Mouse (Mus musculus) hindlimb bud, embryonic 11.5 days (tissue): ENCODE data around the gene Tbc1d17.
A peak's percentile ranks its signal among the peaks of the same experiment; 100 is the strongest.

Experiments
- DNase-seq: peaks from one replicate; pipeline ENCODE4 v3.0.0-alpha.2; 2012; ENCODE audit warnings: low read depth, low spot score; ENCODE audit errors: extremely low spot score

The Tbc1d17 gene

DNA sequence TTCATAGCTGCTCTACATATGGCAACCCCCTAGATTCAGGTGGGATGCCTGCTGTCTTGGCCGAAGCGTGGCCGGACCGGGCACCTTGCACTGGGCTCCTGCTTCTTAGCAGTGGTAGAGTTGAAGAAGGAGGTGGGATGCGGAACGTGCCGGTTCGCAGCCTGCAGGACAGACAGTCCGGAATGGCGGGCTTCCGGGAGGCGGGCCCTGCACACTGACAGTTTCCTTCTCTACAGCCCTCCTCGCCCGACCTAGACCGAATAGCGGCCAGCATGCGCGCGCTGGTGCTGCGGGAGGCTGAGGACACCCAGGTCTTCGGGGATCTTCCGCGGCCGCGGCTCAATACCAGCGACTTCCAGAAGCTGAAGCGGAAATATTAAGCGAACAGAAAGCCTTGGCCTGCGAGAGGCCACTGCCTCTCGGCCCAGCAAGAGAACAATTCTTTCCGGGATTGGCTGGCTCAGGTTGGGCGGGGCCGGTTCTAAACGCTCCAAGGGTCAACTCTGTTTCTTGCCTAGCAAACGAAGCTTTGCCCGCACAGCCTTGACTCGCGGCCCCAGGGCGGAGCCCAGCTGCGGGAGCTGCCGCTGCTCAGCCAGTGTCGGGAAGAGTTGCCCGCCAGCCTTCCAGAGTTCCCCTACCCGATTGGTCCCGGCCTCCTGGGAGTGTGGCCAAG lies 5.6 kb upstream of the Tbc1d17 start:
- no peak for DNase-seq

DNA sequence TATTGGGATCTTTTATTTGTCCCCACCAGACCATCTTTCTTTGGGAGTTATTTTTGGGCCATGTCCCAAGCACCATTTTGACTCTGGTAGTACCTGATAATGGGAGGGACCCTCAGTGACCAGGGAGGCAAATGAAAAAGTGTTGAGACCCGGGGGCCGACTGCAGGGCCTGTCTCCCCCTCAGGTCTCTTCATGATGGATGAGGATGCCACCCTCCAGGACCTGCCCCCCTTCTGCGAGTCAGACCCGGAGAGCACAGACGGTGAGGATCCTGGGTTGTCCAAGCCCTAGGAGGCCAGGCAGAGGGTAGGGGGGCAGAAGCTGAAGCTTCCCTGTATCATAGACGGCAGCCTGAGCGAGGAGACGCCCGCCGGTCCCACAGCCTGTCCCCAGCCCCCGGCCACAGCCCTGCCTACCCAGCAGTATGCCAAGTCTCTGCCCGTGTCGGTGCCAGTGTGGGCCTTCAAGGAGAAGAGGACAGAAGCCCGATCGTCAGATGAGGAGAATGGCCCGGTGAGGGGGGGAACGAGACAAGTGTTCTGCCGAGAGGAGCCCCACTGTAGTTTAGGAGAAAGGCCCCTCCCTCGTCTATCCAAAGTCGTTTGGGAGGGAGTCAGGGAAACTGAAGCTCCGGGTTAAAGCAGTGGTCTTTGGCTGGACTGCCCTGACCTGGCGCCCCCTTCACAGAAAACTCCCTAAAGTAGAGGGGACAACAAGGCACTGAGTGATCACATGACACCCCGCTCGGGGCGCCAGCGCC lies 4.9 kb upstream of the Tbc1d17 start:
- DNase-seq: no peak

DNA sequence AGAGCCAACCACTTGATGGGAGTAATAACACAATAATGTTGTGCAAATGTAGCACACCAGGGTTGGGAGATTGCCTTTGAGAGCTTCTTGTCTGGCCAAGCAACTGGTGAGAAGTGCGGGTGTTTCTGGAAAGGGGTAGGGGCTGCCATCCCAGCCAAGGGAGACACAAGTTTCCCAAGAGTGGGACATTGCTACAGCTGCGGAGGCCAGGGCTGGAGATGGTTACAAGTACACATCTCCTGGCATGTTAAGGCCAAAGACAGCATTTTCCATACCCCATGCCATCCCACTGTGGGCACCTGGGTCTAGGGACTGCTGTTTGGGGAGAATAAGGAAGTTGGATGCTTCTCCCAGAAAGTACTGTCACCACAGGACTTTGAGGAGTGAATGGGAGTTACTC lies 4.2 kb upstream of the Tbc1d17 start:
- no peak for DNase-seq

DNA sequence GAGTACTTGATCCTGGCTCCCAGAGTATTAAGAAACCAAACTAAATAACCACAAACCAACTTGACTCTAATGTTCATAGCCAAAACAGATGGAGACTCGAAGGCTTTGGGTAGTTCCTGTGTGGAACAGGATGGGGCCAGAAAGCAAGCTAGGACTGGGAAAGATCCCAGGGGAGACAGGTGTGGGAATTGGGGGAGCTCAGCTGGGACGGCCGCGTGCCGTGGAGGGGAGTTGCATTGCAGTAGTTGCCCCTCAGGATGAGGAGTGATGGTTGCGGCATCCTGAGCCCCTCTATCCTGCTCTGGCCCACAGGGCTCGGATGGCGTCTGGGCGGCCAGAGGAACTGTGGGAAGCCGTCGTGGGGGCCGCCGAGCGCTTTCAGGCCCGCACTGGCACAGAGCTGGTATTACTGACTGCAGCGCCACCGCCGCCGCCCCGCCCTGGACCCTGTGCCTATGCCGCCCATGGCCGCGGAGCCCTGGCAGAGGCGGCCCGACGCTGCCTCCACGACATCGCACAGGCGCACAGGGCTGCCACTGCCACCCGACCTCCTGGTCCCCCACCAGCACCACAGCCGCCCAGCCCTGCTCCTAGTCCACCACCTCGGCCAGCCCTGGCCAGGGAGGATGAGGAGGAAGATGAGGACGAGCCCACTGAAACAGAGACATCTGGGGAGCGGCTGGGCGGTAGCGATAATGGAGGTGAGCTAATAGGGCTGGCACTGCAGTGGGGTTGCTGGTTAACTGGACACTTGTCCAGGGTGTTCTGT lies 3.6 kb upstream of the Tbc1d17 start:
- DNase-seq: no peak

DNA sequence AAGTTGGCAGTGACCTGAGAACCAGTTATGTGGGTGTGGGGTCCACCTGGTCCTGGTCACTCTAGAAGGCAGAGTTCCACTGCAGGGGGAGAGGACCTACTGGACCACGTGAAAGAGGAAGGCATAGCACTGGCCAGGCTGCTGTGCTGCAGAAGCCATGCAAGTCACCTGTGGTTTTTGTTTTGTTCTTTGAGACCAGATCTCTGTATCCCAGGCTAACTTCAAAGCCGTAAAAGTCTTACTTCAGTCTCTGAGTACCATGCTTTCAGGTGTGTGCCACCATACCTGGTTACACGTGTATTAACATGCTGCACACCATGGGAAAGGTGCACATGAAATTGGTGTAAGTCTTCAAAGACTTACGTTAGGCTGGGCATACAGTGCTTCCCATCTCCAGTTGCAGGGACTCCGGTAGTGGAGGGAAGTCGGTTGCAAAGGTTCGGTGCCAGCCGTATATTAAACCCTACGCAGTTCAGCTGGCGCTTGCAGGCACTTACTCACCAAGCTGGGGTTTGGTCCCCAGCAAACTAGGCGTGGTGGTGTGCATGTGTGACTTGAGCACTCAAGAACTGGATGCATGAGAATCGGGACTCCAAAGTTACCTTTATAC lies 2.9 kb upstream of the Tbc1d17 start:
- no peak for DNase-seq

DNA sequence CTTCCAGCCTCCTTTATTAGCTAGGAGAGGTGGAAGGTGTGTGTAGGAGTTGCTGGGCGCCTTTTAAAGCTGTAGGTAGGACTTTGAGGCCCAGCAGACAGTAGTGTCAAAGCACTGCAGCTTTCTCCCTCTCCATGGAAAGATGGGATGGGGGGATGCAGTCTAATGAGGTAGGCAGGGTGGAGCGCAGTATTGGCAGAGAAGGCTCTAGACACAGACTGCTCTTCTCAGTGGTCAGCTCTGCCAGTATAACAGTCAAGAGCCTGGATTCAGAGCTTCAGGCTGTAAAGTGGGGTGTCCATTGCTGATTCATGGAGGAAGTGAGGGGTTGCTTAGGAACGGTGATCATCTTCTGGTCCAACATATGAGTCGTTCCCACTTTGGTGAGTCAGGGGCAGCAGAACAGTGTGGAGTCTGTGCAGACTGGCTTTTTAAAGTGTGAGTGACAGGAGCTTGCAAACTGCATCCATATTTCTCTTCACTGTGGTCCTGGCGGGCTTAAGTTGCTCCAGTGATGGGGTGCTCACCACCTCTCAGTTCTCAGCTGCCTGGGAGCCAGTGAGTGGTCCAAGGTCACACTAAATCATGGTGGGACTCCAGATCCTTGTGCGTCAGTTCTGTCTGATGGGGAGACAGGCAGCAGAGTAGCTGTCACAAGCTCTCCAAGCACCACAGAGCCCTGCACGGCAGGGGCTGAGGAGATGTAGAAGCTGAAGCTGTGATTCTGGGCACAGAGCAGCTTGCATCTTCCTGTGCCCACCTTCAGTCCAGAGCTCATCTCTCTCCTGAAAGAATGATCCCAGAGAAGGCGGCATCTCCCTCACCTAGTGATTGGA lies 2.1 kb upstream of the Tbc1d17 start:
- no peak for DNase-seq

DNA sequence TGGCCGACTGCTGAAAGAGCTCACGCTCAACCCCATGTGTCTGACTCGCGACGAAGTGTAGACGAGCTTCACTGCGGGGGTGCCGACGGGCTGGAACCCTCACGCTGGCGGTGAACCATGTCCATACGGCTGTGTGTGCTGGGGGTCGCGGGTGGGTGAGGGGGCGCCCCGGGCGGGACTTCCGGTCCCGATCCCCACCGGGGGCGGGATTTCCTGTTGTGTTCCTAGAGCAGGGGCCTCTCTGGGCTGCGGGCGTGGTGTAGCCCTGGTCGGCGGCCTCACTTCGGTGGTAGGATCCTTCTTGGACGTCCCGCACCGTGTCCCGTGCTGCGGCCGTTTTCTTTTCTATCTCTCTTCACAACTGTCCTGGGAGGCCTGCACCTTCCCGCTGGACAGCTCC lies 1.3 kb upstream of the Tbc1d17 start:
- no peak for DNase-seq

DNA sequence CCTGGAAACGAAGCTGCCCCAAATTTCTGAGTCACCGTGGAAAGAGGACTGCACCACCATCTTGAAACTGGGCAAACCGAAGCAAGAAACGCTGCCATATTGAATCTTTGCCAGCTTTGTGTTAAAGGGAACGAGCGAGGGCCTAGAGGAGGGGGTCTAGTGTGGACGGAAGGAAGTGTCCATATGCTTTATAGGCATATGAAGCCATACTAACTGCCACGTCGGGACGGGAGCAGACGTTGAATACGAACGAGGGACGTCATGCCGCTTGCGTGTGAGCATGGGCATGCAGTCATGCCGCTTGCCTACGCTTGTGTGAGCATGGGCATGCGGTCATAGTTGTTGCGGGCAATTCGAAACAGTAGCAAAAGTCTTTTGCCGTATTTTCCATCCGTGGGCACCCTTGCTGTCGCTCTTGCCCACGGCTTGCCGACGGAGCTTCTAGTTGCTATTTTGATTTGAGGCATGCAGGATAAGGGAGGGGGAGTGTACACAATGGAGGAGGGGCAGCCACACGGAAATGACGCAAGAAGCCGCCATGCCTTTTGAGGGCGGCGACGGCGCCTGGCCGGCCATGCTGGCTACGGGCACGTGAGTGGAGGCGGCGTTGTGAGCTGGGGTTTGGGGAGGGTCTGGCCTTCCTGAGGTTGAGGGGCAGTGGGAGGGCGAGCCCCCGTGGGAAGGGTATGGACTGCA lies 685 bp upstream of the Tbc1d17 start:
- DNase-seq: peak; percentile 79

DNA sequence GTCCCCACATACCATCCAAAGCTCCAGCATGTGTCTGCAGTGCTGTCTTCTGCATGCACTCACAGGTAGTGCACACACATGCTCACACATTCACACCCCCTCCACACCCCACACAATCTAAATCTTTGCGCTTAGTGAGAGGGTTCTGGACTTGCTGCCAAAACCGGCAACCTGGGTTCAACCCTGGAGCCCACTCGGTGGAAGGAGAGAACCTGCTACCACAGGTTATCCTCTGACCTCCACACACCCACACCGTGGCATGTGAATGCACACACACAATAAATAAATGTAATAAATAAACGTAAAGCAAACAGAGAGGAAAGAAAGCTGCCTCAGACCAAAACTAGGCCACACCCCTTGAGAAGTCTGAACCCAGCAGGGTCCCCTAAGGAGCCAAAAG lies 1.1 kb downstream of the Tbc1d17 start:
- no peak for DNase-seq

DNA sequence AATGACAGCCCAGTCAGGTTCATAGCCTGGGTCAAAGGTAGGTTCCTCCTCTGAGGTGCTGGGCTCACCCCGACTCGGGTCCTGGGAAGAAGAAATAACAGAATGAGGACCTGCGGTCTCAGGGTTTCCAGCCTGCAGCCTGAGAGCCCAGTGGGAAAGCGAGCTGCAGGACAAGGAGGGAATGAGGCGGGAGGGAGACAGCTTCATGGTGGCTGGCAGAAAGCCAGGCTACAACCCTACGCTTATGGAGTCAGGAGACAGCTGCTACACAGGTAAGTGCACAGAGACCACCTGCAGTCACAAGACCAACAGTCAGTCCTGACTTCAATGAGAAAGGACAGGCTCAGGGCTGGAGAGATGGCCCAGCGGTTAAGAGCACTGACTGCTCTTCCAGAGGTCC lies 2.1 kb downstream of the Tbc1d17 start:
- DNase-seq: no peak

DNA sequence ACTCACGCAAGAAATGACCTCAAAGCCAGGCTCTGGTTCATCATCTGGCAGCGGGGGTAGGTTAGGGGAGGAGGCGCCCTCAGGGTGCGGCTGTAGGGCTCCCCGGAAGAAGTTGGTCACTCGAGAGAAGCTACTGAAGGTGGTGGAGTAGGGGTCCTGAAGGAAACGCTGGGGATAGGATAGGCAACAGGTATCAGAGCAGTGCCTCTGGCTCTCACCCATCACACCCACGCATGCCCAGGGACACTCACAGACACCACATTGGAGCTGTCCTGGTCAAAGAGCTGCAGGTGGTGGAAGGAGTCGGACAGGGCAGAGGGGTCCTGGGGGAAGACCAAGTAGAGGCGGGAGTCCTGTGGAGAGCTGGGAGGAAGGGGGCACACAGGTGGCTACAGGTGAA lies 3.9 kb downstream of the Tbc1d17 start:
- no peak for DNase-seq

DNA sequence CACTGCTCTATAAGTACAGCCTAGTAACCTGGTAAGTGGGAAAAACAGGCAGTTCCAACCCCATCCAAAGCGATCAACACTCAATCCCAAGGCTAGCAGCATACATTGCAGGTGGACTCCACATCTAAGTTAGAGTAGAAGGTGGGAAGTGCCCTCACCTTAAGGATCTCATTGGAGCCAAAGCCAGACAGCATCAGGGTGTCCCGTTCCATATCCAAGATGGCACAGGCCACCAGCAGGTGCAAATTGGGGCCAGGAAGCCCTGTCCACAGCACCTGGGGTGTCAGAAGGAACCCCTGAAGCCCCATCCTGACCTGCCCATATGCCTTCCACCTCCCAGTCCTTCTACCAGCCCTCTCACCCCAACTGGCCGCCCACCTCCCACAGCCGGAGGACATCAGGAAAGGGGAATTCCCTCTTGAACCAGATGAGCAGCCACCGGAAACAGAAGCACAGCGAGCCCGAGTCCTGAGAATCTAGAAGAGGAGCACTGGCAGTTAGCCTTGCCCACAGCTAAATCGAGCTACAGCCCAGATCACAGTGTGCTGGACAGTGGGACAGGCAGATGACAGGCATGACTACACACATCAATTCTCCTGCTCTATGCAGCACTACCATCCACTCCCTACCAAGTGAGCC lies 6.9 kb downstream of the Tbc1d17 start:
- no peak for DNase-seq

DNA sequence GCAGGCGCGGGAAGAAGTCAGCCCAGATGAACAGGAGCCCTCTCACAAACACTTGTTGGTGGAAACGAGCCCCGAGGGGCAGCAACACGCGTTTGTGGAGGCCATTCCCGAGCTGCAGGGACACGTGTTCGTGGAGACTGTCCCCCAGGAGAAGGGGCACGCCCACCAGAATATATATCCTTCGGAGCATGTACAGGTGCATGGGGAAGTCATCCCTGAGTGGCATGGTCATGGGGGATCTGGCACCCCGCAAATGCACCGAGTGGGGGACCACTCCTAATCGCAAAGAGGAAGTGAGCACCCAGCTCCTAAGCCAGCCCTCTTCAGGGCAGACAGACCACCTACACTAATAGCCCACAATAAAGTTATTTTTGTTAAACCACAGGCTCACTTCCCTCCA lies 8.5 kb downstream of the Tbc1d17 start:
- no peak for DNase-seq

DNA sequence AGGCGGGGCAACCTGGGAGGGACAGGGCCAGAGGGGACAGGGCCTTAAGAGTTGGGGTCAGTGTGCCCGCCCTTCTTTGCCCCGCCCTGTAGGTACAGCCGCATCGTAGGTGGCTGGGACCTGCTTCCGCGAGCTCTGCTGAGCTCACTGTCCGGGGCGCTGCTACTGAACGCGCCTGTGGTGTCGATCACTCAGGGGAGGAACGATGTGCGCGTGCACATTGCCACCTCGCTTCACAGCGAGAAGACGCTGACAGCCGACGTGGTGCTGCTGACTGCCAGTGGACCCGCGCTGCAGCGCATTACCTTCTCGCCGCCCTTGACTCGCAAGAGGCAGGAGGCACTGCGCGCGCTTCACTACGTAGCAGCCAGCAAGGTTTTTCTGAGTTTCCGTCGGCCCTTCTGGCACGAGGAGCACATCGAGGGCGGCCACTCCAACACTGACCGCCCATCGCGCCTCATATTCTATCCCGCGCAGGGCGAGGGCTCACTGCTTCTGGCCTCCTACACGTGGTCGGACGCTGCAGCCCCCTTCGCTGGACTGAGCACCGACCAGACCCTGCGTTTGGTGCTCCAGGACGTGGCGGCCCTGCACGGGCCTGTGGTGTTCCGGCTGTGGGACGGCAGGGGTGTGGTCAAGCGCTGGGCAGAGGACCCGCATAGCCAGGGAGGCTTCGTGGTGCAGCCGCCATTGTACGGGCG lies 9.2 kb downstream of the Tbc1d17 start:
- no peak for DNase-seq

DNA sequence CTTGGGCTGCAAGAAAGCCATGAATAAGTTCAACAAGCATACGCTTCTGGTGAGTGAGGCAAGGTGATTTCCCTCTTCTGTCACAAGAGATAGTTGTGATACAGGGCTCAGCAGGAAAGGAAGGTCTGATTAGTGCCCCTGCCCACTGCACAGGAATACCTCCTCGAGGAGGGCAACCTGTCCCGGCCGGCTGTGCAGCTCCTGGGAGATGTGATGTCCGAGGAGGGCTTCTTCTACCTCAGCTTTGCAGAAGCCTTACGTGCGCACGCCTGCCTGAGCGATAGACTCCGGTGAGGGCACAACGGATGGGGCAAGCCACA lies 9.7 kb downstream of the Tbc1d17 start:
- no peak for DNase-seq

DNA sequence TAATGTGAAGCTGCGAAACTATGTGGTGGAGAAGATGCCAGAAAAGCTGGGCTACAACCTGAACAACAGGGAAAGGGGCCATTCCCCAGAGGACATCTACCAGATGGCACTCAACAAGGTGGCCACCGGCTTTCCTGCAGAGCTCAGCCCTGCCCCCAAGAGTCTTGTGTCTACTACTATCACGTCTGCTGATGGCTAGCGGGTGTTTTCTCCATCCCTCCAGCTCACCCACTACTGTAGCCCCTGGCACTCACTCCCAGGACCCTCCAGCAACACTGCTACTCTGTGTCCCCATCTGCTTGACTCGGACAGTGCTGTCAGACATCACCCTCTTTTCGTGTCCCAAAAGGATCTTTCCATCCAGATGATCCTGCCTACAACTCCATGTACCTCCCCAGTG lies 10.8 kb downstream of the Tbc1d17 start:
- no peak for DNase-seq

DNA sequence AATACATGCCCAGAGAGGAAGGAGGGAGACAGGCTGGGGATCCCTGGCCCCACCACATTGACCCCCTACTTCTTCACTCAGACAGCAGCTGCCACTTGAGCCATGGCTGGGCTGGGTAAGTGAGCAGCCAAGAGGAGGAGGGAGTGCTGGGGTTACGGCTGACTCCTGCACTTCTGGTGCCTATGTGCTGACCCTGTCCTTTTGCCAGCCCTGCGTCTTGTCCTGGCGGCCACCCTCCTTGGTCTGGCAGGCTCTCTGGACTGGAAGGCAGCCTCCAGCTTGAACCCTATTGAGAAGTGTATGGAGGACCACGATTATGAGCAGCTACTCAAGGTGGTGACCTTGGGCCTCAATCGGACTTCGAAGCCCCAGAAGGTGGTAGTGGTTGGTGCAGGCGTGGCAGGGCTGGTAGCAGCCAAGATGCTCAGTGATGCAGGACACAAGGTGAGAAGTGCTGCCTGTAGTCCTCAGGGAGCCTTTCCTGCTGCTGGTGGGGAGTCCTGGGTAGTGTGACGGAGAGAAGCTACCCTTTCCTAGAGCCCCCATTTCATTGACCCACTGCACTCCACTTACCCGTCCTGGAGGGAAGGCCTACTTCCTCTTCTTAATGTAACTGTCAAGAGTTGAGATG lies 12.3 kb downstream of the Tbc1d17 start:
- DNase-seq: no peak

DNA sequence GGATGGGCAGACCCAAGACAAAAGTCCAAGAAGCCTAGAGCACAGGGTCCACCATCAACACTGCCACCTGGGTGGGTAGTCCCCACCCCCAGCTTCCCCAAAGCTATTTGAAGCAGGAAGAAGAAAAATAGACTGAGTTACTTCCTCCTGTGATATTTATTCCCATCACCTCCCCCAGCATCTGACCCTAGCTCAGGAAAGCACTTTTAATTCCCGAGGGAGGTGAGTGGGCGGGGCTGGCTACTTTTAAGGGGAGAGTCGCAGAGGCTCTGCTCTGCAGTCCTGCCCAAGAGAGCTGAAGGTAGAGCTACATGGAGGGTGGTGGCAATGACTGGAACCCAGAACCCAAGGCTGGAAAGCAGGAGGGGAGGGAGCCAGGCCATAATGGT lies 12.9 kb downstream of the Tbc1d17 start:
- DNase-seq: no peak
